Mouse (Mus musculus) heart, embryonic 11.5 days (tissue): ENCODE measurements at regions not wholly inside any gene's neighbourhood (a gene's known extent, or its start where the extent isn't known, plus 50 kb on each side); places are given as distances from the start of the nearest gene placed in this dataset.
A peak's percentile ranks its signal among the peaks of the same experiment; 100 is the strongest.
"Not testable (repeated sequence)": the region's sequence is repeated elsewhere in the genome, so short reads cannot be mapped to it uniquely, and the experiment has no call there.

Source experiments
- ATAC-seq: fragments of 200-750 bp; cut with Nextera tagmentation; replicated peaks from 2 replicates; pipeline ENCODE4 v1.8.0; 2017; ENCODE audit warnings: moderate library complexity; ENCODE audit not compliant: insufficient number of reproducible peaks, low FRiP score, low TSS enrichment
- H3K27ac ChIP-seq: fragments of 300-500 bp; sonication (generic); 2 replicates; pipeline ENCODE4 v1.5.1; 2014; ENCODE audit warnings: mild to moderate bottlenecking, low read depth, low read length
- H3K27me3 ChIP-seq: fragments of 300-500 bp; sonication (generic); 2 replicates; pipeline ENCODE4 v1.6.1; 2014; ENCODE audit warnings: mild to moderate bottlenecking, low read length, mixed read lengths; ENCODE audit not compliant: control insufficient read depth, insufficient read depth
- H3K36me3 ChIP-seq: fragments of 300-500 bp; sonication (generic); 2 replicates; pipeline ENCODE4 v1.6.1; 2014; ENCODE audit warnings: mild to moderate bottlenecking, low read length, moderate library complexity, mixed read lengths; ENCODE audit not compliant: control insufficient read depth, insufficient read depth
- H3K4me1 ChIP-seq: fragments of 300-500 bp; sonication (generic); 2 replicates; pipeline ENCODE4 v1.6.1; 2014; ENCODE audit warnings: low read length; ENCODE audit not compliant: control insufficient read depth, insufficient read depth
- H3K4me2 ChIP-seq: fragments of 300-500 bp; sonication (generic); 2 replicates; pipeline ENCODE4 v1.6.1; 2014; ENCODE audit warnings: mild to moderate bottlenecking, moderate library complexity
- H3K4me3 ChIP-seq: fragments of 300-500 bp; sonication (generic); 2 replicates; pipeline ENCODE4 v1.5.1; 2014; ENCODE audit warnings: low read depth, low read length
- H3K9ac ChIP-seq: fragments of 300-500 bp; sonication (generic); 2 replicates; pipeline ENCODE4 v1.6.1; 2014; ENCODE audit warnings: mild to moderate bottlenecking, low read depth, low read length, moderate library complexity
- H3K9me3 ChIP-seq: fragments of 300-500 bp; sonication (generic); replicated peaks from 2 replicates; pipeline ENCODE4 v1.6.1; 2016; ENCODE audit warnings: low read length; ENCODE audit not compliant: control insufficient read depth
- WGBS: fragments of 180-500 bp; shearing (Covaris S2); extraction: QIAGEN DNeasy Blood & Tissue Kit; methylation state at CpG from one replicate; pipeline ENCODE4 v1.1.7; 2014; ENCODE audit not compliant: insufficient replicate concordance; 5-methylcytosine and 5-hydroxymethylcytosine counted together

- peak overlapping the region; percentile 40; the same call in 1 of the 2 replicates for H3K9ac ChIP-seq
- H3K27ac ChIP-seq, result peak overlapping the region; percentile 50; the same call in 1 of the 2 replicates
- no peaks in the 10 kb centered on the region for H3K4me1 ChIP-seq
- H3K27me3 ChIP-seq, result no peaks in the 10 kb centered on the region
- 29% methylated on average over 7 of the region's 7 CpGs for WGBS
- ATAC-seq, result no peak
- H3K9me3 ChIP-seq, result no peaks in the 10 kb centered on the region
- peak overlapping the region; percentile 63 for H3K4me2 ChIP-seq
- no peaks in the 10 kb centered on the region for H3K36me3 ChIP-seq
- H3K4me3 ChIP-seq, result peak overlapping the region; percentile 26; the same call in 1 of the 2 replicates
These were observed 150.5 kb downstream of the Kcnrg start for GRCm38 (mm10) chr14:61757823-61758175.

- no peaks in the 10 kb centered on the region for H3K9me3 ChIP-seq
- H3K9ac ChIP-seq, result no peak overlapping the region
- WGBS, result 74% methylated on average over 5 of the region's 5 CpGs
- ATAC-seq, result no peak
- no peaks in the 10 kb centered on the region for H3K36me3 ChIP-seq
- no peaks in the 10 kb centered on the region for H3K4me1 ChIP-seq
- H3K4me2 ChIP-seq, result no peak overlapping the region
- no peak overlapping the region for H3K27ac ChIP-seq
- H3K27me3 ChIP-seq, result no peaks in the 10 kb centered on the region
- no peak overlapping the region for H3K4me3 ChIP-seq
These were observed 151.3 kb downstream of the Kcnrg start for GRCm38 (mm10) chr14:61758586-61758985.

- WGBS, result 78% methylated on average over 12 of the region's 12 CpGs
- not testable (repeated sequence) for H3K4me2 ChIP-seq, H3K27me3 ChIP-seq, H3K9ac ChIP-seq, H3K9me3 ChIP-seq, ATAC-seq, H3K4me3 ChIP-seq, H3K36me3 ChIP-seq, H3K4me1 ChIP-seq, H3K27ac ChIP-seq
These were observed 152.9 kb downstream of the Kcnrg start for GRCm38 (mm10) chr14:61760176-61760575.

DNA sequence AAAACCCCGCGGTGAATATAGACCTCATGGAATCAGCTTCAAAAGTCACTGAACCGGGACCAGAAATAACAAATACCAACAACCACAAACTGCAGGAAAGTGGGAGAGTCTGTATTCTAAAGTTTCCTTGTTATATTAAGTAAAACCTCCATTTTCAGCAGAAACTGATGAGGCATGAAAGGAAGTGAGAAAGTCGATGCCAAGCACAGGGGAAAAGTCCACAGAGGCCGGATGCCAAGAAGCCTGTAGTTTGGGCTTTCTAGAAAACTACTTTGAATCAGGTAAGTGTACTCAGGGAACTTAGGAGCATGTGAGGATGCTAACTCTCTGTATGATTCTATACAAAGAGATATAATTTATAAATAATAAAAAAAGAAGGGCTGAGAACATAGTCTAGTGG, 154.8 kb downstream of the Kcnrg start:
- Histone ChIP-seq H3K27me3 (no peaks in the 10 kb centered on the region), H3K9ac (no peak overlapping the region), H3K36me3 (no peaks in the 10 kb centered on the region), H3K4me1 (no peaks in the 10 kb centered on the region), H3K27ac (no peak overlapping the region), H3K4me2 (no peak overlapping the region), H3K4me3 (no peak overlapping the region), H3K9me3 (no peaks in the 10 kb centered on the region)
- ATAC-seq, result no peak
- WGBS, result 96% methylated on average over 5 of the region's 5 CpGs

DNA sequence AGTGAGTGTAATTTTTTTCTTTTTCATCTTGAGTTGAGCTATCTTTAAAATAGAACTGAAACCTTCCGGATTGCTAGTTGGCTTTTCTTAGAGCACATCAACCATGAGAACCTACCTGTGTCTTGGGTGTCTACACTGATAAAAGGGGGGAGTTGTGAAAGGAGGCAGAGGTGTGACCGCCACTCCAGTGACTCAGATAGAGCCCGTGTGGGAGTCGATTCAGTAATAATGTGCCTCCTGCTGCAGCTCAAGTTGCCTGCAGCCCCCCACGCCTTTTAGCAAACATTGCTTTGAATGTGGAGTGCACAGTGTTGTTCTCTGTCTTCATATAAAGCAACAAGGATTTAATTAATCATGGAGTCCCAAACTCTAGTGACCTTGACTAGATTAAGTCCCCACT, 162.6 kb downstream of the Kcnrg start:
- Histone ChIP-seq H3K4me2 (no peak overlapping the region), H3K27me3 (no peaks in the 10 kb centered on the region), H3K4me3 (no peak overlapping the region), H3K9me3 (no peaks in the 10 kb centered on the region), H3K36me3 (no peaks in the 10 kb centered on the region), H3K4me1 (no peaks in the 10 kb centered on the region), H3K27ac (no peak overlapping the region), H3K9ac (no peak overlapping the region)
- 65% methylated on average over 5 of the region's 5 CpGs for WGBS
- no peak for ATAC-seq

- Histone ChIP-seq H3K27me3 (no peaks in the 10 kb centered on the region), H3K4me3 (no peak overlapping the region), H3K4me2 (no peak overlapping the region), H3K36me3 (no peaks in the 10 kb centered on the region), H3K9ac (no peak overlapping the region), H3K4me1 (no peaks in the 10 kb centered on the region), H3K9me3 (no peaks in the 10 kb centered on the region), H3K27ac (no peak overlapping the region)
- no peak for ATAC-seq
- 74% methylated on average over 3 of the region's 3 CpGs for WGBS
These were observed 166.9 kb downstream of the Kcnrg start for GRCm38 (mm10) chr14:61774171-61774570.

GRCm38 (mm10) chr14:61778618-61779017, 171.4 kb downstream of the Kcnrg start:
- Histone ChIP-seq H3K27me3 (no peaks in the 10 kb centered on the region), H3K4me2 (no peak overlapping the region)
- no peak for ATAC-seq

GRCm38 (mm10) chr14:61783206-61783605, 175.9 kb downstream of the Kcnrg start:
- H3K4me1 ChIP-seq, result no peaks in the 10 kb centered on the region
- H3K27me3 ChIP-seq, result no peaks in the 10 kb centered on the region
- WGBS, result 71% methylated on average over 3 of the region's 3 CpGs
- no peak overlapping the region for H3K4me3 ChIP-seq
- H3K27ac ChIP-seq, result no peak overlapping the region
- ATAC-seq, result no peak
- no peak overlapping the region for H3K9ac ChIP-seq
- H3K4me2 ChIP-seq, result no peak overlapping the region
- H3K36me3 ChIP-seq, result no peaks in the 10 kb centered on the region
- H3K9me3 ChIP-seq, result no peaks in the 10 kb centered on the region

More at GRCm38 (mm10) chr14:61778618-61779017, 171.4 kb downstream of the Kcnrg start:
- H3K4me3 ChIP-seq, result no peak overlapping the region
- no peaks in the 10 kb centered on the region for H3K9me3 ChIP-seq
- no peak overlapping the region for H3K9ac ChIP-seq
- no peaks in the 10 kb centered on the region for H3K4me1 ChIP-seq
- WGBS, result 65% methylated on average over 5 of the region's 5 CpGs
- no peak overlapping the region for H3K27ac ChIP-seq
- H3K36me3 ChIP-seq, result no peaks in the 10 kb centered on the region

- Histone ChIP-seq H3K9me3 (no peaks in the 10 kb centered on the region), H3K27ac (no peak overlapping the region), H3K4me1 (no peaks in the 10 kb centered on the region), H3K4me3 (no peak overlapping the region), H3K36me3 (no peaks in the 10 kb centered on the region), H3K4me2 (no peak overlapping the region), H3K27me3 (no peaks in the 10 kb centered on the region), H3K9ac (no peak overlapping the region)
- 89% methylated on average over 4 of the region's 4 CpGs for WGBS
- no peak for ATAC-seq
These were observed 177.4 kb downstream of the Kcnrg start for GRCm38 (mm10) chr14:61784609-61785008.
